Mouse (Mus musculus) T-cell, adult 2 months (primary cell): ENCODE results near the gene Xylt1.

Source experiments
- DNase-seq: peaks from one replicate; pipeline ENCODE4 v3.0.0; 2022; ENCODE audit warnings: low spot score

Gene Xylt1

GRCm38 (mm10) chr7:117700066-117700465 is 319.3 kb downstream of the Xylt1 start:
- no peak for DNase-seq

- DNase-seq = no peak
Observed at GRCm38 (mm10) chr7:117709901-117710607, 329.3 kb downstream of the Xylt1 start.

- no peak for DNase-seq
Observed at GRCm38 (mm10) chr7:117716876-117717408, 336.2 kb downstream of the Xylt1 start.

GRCm38 (mm10) chr7:117720426-117720825 is 339.6 kb downstream of the Xylt1 start:
- DNase-seq = no peak
